Mouse (Mus musculus): Measurements from ENCODE around the gene Sp9. TPM values are rescaled to one million over a fixed set of nuclear protein-coding genes. Genes with fewer than 3 reads are reported as not detected.
A peak's percentile ranks its signal among the peaks of the same experiment; 100 is the strongest.

Sp9 gene
- total and polyA plus RNA-seq, 3 experiments = not detected

GRCm38 (mm10) chr2:73263794-73264610 lies 7.7 kb upstream of the Sp9 start:
- Histone ChIP-seq H3K36me3 (ENCODE audit: control insufficient read depth, insufficient read depth, low read length) (no peaks in the 10 kb centered on the region), H3K4me3 (no peak overlapping the region), H3K27me3 (ENCODE audit: control insufficient read depth, insufficient read depth, low read length) (peaks cover 21% of the 10 kb centered on the region), H3K27ac (no peak overlapping the region), H3K79me2 (replicated peaks; ENCODE audit: control insufficient read depth, insufficient read depth, low read length) (no peaks in the 10 kb centered on the region), H3K4me1 (ENCODE audit: control insufficient read depth, insufficient read depth, low read length) (no peaks in the 10 kb centered on the region), H3K9ac (ENCODE audit: low read depth, low read length) (no peak overlapping the region)
- peak in 1 of 2 experiments; percentile 44 for DNase-seq
- WGBS = 4% methylated on average over 38 of the region's 38 CpGs
- intact Hi-C loops (cut with DNase I) = no loop called here
- TF ChIP-seq CTCF (IDR thresholded peaks at IDR 0.05) (no peak), POLR2A (IDR thresholded peaks at IDR 0.05; ENCODE audit: insufficient read depth, low read depth, low read length) (no peak), EP300 (IDR thresholded peaks at IDR 0.05; ENCODE audit: insufficient read depth, low read depth, low read length) (no peak)

- WGBS = 22% methylated on average over 11 of the region's 11 CpGs
- intact Hi-C loops (cut with DNase I) = no loop called here
These were observed 7.0 kb upstream of the Sp9 start for GRCm38 (mm10) chr2:73264611-73265195.

GRCm38 (mm10) chr2:73266011-73266410 lies 5.7 kb upstream of the Sp9 start:
- Histone ChIP-seq H3K27me3 (ENCODE audit: control insufficient read depth, insufficient read depth, low read length) (peaks cover 30% of the 10 kb centered on the region), H3K4me3 (no peak overlapping the region), H3K79me2 (replicated peaks; ENCODE audit: control insufficient read depth, insufficient read depth, low read length) (no peaks in the 10 kb centered on the region), H3K36me3 (ENCODE audit: control insufficient read depth, insufficient read depth, low read length) (no peaks in the 10 kb centered on the region), H3K9ac (ENCODE audit: low read depth, low read length) (no peak overlapping the region), H3K27ac (no peak overlapping the region), H3K4me1 (ENCODE audit: control insufficient read depth, insufficient read depth, low read length) (no peaks in the 10 kb centered on the region)
- DNase-seq = no peak
- 23% methylated on average over 5 of the region's 5 CpGs for WGBS
- no peak for TF ChIP-seq CTCF (IDR thresholded peaks at IDR 0.05)
- intact Hi-C loops (cut with DNase I) = no loop called here

More at GRCm38 (mm10) chr2:73264611-73265195, 7.0 kb upstream of the Sp9 start:
- no peaks in the 10 kb centered on the region for H3K4me1 ChIP-seq (ENCODE audit: control insufficient read depth, insufficient read depth, low read length)
- TF ChIP-seq POLR2A (IDR thresholded peaks at IDR 0.05; ENCODE audit: insufficient read depth, low read depth, low read length) = no peak
- no peak for TF ChIP-seq EP300 (IDR thresholded peaks at IDR 0.05; ENCODE audit: insufficient read depth, low read depth, low read length)
- peaks cover 23% of the 10 kb centered on the region for H3K27me3 ChIP-seq (ENCODE audit: control insufficient read depth, insufficient read depth, low read length)
- H3K79me2 ChIP-seq (replicated peaks; ENCODE audit: control insufficient read depth, insufficient read depth, low read length) = no peaks in the 10 kb centered on the region
- H3K4me3 ChIP-seq = no peak overlapping the region
- no peak overlapping the region for H3K9ac ChIP-seq (ENCODE audit: low read depth, low read length)
- DNase-seq = no peak
- H3K36me3 ChIP-seq (ENCODE audit: control insufficient read depth, insufficient read depth, low read length) = no peaks in the 10 kb centered on the region
- no peak overlapping the region for H3K27ac ChIP-seq

- TF ChIP-seq CTCF (IDR thresholded peaks at IDR 0.05) (no peak), POLR2A (IDR thresholded peaks at IDR 0.05; ENCODE audit: insufficient read depth, low read depth, low read length) (no peak), EP300 (IDR thresholded peaks at IDR 0.05; ENCODE audit: insufficient read depth, low read depth, low read length) (no peak)
- no peak for DNase-seq
- intact Hi-C loops (cut with DNase I) = no loop called here
- Histone ChIP-seq H3K4me1 (ENCODE audit: control insufficient read depth, insufficient read depth, low read length) (no peaks in the 10 kb centered on the region), H3K36me3 (ENCODE audit: control insufficient read depth, insufficient read depth, low read length) (no peaks in the 10 kb centered on the region), H3K4me3 (no peak overlapping the region), H3K9ac (ENCODE audit: low read depth, low read length) (no peak overlapping the region), H3K27me3 (ENCODE audit: control insufficient read depth, insufficient read depth, low read length) (peaks cover 34% of the 10 kb centered on the region), H3K79me2 (replicated peaks; ENCODE audit: control insufficient read depth, insufficient read depth, low read length) (no peaks in the 10 kb centered on the region), H3K27ac (no peak overlapping the region)
- 35% methylated on average over 1 of the region's 1 CpGs for WGBS
These were observed 5.1 kb upstream of the Sp9 start for GRCm38 (mm10) chr2:73266623-73267022.

GRCm38 (mm10) chr2:73267231-73267630 lies 4.5 kb upstream of the Sp9 start:
- no peaks in the 10 kb centered on the region; the same call in 1 of the 2 replicates for H3K36me3 ChIP-seq (ENCODE audit: control insufficient read depth, insufficient read depth, low read length)
- no peak overlapping the region for H3K9ac ChIP-seq (ENCODE audit: low read depth, low read length)
- peaks cover 37% of the 10 kb centered on the region for H3K27me3 ChIP-seq (ENCODE audit: control insufficient read depth, insufficient read depth, low read length)
- no peaks in the 10 kb centered on the region for H3K79me2 ChIP-seq (replicated peaks; ENCODE audit: control insufficient read depth, insufficient read depth, low read length)
- intact Hi-C loops (cut with DNase I) = no loop called here
- TF ChIP-seq POLR2A (IDR thresholded peaks at IDR 0.05; ENCODE audit: insufficient read depth, low read depth, low read length) = no peak
- no peak for TF ChIP-seq EP300 (IDR thresholded peaks at IDR 0.05; ENCODE audit: insufficient read depth, low read depth, low read length)
- DNase-seq = no peak
- no peak overlapping the region for H3K27ac ChIP-seq
- H3K4me3 ChIP-seq = no peak overlapping the region
- no peaks in the 10 kb centered on the region for H3K4me1 ChIP-seq (ENCODE audit: control insufficient read depth, insufficient read depth, low read length)
- 32% methylated on average over 3 of the region's 3 CpGs for WGBS

GRCm38 (mm10) chr2:73267818-73268217 lies 3.9 kb upstream of the Sp9 start:
- TF ChIP-seq POLR2A (IDR thresholded peaks at IDR 0.05; ENCODE audit: insufficient read depth, low read depth, low read length) = no peak
- TF ChIP-seq EP300 (IDR thresholded peaks at IDR 0.05; ENCODE audit: insufficient read depth, low read depth, low read length) = no peak
- no peak for TF ChIP-seq CTCF (IDR thresholded peaks at IDR 0.05)

More at GRCm38 (mm10) chr2:73267818-73268217, 3.9 kb upstream of the Sp9 start:
- intact Hi-C loops (cut with DNase I) = no loop called here
- DNase-seq = no peak
- H3K36me3 ChIP-seq (ENCODE audit: control insufficient read depth, insufficient read depth, low read length) = no peaks in the 10 kb centered on the region; the same call in 1 of the 2 replicates
- H3K4me1 ChIP-seq (ENCODE audit: control insufficient read depth, insufficient read depth, low read length) = no peaks in the 10 kb centered on the region
- no peak overlapping the region for H3K4me3 ChIP-seq
- no peak overlapping the region for H3K27ac ChIP-seq
- peaks cover 38% of the 10 kb centered on the region for H3K27me3 ChIP-seq (ENCODE audit: control insufficient read depth, insufficient read depth, low read length)
- WGBS = 19% methylated on average over 4 of the region's 4 CpGs
- no peaks in the 10 kb centered on the region for H3K79me2 ChIP-seq (replicated peaks; ENCODE audit: control insufficient read depth, insufficient read depth, low read length)
- H3K9ac ChIP-seq (ENCODE audit: low read depth, low read length) = no peak overlapping the region

Data from heart, adult 2 months (tissue).